Mouse (Mus musculus) heart, embryonic 16.5 days (tissue): ENCODE data around the gene Wwox. TPM values are rescaled to one million over a fixed set of nuclear protein-coding genes. Genes with fewer than 3 reads are reported as not detected.

Experiments
- ATAC-seq: fragments of 200-750 bp; cut with Nextera tagmentation; replicated peaks from 2 replicates; pipeline ENCODE4 v1.8.0; 2017; ENCODE audit warnings: moderate number of reproducible peaks; ENCODE audit not compliant: insufficient read depth, low FRiP score; ENCODE audit errors: extremely low read depth
- H3K27ac ChIP-seq: fragments of 300-500 bp; sonication (generic); 2 replicates; pipeline ENCODE4 v1.5.1; 2014; ENCODE audit warnings: mild to moderate bottlenecking, low read length, control low read depth, moderate library complexity
- H3K27me3 ChIP-seq: fragments of 300-500 bp; sonication (generic); 2 replicates; pipeline ENCODE4 v1.6.1; 2014; ENCODE audit warnings: low read length, mixed read lengths; ENCODE audit not compliant: control insufficient read depth, insufficient read depth
- H3K36me3 ChIP-seq: fragments of 300-500 bp; sonication (generic); 2 replicates; pipeline ENCODE4 v1.6.1; 2014; ENCODE audit not compliant: control insufficient read depth, insufficient read depth
- H3K4me1 ChIP-seq: fragments of 300-500 bp; sonication (generic); 2 replicates; pipeline ENCODE4 v1.6.1; 2014; ENCODE audit warnings: low read length, mixed read lengths; ENCODE audit not compliant: control insufficient read depth, insufficient read depth
- H3K4me2 ChIP-seq: fragments of 300-500 bp; sonication (generic); 2 replicates; pipeline ENCODE4 v1.6.1; 2014; ENCODE audit warnings: low read depth, mild to moderate bottlenecking, control low read depth, low read length
- H3K4me3 ChIP-seq: fragments of 300-500 bp; sonication (generic); 2 replicates; pipeline ENCODE4 v1.5.1; 2014; ENCODE audit warnings: mild to moderate bottlenecking, control low read depth, low read length
- H3K9ac ChIP-seq: fragments of 300-500 bp; sonication (generic); 2 replicates; pipeline ENCODE4 v1.6.1; 2014; ENCODE audit warnings: low read length, control low read depth
- H3K9me3 ChIP-seq: fragments of 300-500 bp; sonication (generic); replicated peaks from 2 replicates; pipeline ENCODE4 v1.6.1; 2016; ENCODE audit warnings: low read length; ENCODE audit not compliant: control insufficient read depth
- WGBS: fragments of 180-500 bp; shearing (Covaris S2); extraction: QIAGEN DNeasy Blood & Tissue Kit; methylation state at CpG from one replicate; pipeline ENCODE4 v1.1.7; 2014; 5-methylcytosine and 5-hydroxymethylcytosine counted together
- polyA plus RNA-seq: library from polyadenylated mRNA; unstranded; fragments of >200 nt; fragmentation: Nextera tagmentation; extraction: Ambion mirVana; gene quantifications from 2 replicates; pipeline ENCODE4 v1.2.1, GENCODE M21; 2015

Gene Wwox
- polyA plus RNA-seq, 1 experiment from 2014 or later, result 12.8 TPM

DNA sequence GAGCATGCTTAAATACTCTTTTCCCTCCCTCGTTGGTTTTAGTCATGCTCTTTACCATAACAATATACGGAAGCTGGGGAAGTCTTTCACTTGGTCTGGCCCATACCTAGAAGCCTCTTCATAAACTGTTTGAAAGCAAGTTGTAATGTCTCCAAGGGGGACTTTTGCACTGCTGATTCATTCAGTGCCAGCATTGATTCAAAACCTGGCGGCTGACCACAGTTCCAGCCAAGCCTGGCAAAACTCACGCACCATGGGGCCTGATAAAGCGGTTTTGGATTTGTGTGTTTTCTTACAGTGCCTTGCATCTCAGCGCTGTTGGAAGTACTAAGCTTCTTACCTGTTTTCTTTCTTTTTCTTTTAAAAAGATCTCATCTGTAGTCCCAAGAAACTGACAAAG, 834.5 kb downstream of the Wwox start:
- Histone ChIP-seq H3K27me3 (no peaks in the 10 kb centered on the region), H3K4me1 (no peaks in the 10 kb centered on the region), H3K9me3 (0 out of 2 replicates have a peak, but pooled peaks cover 3% of the 10 kb centered on the region), H3K4me3 (no peak overlapping the region), H3K27ac (no peak overlapping the region), H3K4me2 (no peak overlapping the region), H3K9ac (no peak overlapping the region), H3K36me3 (no peaks in the 10 kb centered on the region)
- no peak for ATAC-seq
- WGBS, result 75% methylated on average over 6 of the region's 6 CpGs

DNA sequence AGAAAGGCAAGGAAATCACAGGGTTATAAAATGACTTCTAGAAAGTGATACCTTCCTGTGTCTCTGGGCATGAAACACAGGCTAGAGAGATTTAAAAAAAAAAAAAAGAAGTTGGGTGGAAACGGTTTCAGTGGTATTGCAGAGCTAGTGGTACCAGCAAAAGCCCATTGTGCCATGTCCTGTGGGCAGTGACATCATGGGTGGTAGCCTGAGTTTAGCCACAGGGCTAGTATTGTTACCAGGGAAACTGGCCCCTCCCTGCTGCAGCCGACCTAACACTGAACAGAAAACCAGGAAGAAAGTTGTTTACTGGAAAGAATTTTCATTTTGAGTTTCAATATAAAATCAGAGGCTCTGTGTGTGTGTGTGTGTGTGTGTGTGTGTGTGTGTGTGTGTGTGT, 836.8 kb downstream of the Wwox start:
- no peak for ATAC-seq
- Histone ChIP-seq H3K27me3 (no peaks in the 10 kb centered on the region), H3K4me3 (no peak overlapping the region), H3K36me3 (no peaks in the 10 kb centered on the region), H3K4me1 (no peaks in the 10 kb centered on the region), H3K27ac (no peak overlapping the region), H3K4me2 (no peak overlapping the region), H3K9me3 (0 out of 2 replicates have a peak, but pooled peaks cover 3% of the 10 kb centered on the region), H3K9ac (no peak overlapping the region)
- WGBS, result 68% methylated on average over 2 of the region's 2 CpGs

DNA sequence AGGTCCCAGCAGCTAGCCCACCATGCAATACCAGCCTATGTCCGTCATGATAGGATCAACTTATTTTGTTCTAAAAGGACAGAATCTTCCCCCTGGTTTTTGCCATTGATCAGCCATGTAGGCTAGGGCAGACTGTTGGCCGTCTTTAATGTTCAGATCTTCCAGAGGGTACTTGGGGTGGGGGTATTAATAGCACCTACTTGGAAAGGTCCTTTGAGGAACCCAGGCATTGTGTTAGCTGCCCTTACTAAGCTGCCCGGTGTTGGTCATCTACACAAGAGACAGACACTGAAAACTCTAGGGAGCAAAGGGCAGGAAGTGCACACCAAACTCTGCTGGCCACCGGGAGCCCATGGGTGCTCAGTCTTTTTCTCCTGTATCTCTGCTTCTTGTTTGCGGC, 838.8 kb downstream of the Wwox start:
- Histone ChIP-seq H3K4me3 (no peak overlapping the region), H3K27ac (no peak overlapping the region), H3K4me1 (no peaks in the 10 kb centered on the region), H3K4me2 (no peak overlapping the region), H3K36me3 (no peaks in the 10 kb centered on the region), H3K9me3 (peaks cover 3% of the 10 kb centered on the region; the same call in 1 of the 2 replicates), H3K9ac (no peak overlapping the region), H3K27me3 (no peaks in the 10 kb centered on the region)
- 91% methylated on average over 5 of the region's 5 CpGs for WGBS
- no peak for ATAC-seq

DNA sequence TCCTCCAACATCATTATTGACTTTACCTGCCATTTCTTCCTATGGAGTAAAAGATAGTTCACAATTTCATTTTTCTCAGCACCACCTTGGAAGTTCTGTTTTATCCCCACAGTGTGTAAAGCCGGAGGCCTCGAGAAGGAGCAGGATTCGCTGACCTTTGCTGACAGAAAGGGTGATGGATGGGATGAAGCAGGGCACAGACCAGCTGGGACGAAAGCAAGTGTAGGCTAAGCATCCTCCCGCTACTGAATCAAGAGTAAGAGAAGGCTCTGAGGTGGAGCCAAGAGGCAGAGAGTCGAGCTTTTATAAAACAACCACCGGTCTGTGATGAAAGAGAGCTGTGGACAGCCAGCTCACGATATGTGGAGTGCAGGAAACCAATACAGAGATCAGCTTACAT, 850.8 kb downstream of the Wwox start:
- 57% methylated on average over 8 of the region's 8 CpGs for WGBS

DNA sequence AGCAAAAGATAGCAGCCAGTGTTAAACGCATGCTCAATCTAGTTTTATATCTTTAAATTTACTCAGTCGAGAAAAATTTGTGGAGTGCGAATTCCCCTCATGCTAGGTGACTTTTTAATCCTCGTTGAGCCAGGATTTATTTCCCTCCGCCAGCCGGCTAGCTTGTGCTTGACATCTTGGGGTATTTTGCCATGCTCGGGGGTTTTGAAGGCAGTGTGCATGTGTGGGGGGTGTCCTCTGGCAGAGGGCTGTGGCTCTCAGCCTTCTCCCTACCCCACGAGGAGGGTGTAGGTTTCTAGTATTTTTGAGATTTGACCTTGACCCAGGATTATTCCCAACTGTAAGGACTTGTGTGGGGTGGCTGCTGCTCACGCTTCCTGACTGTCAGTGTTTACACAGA, 857.3 kb downstream of the Wwox start:
- H3K4me2 ChIP-seq, result no peak overlapping the region
- H3K9ac ChIP-seq, result no peak overlapping the region
- no peak overlapping the region for H3K27ac ChIP-seq
- WGBS, result 66% methylated on average over 9 of the region's 9 CpGs
- H3K27me3 ChIP-seq, result no peaks in the 10 kb centered on the region
- H3K36me3 ChIP-seq, result no peaks in the 10 kb centered on the region
- ATAC-seq, result no peak
- no peaks in the 10 kb centered on the region for H3K4me1 ChIP-seq
- no peak overlapping the region for H3K4me3 ChIP-seq
- H3K9me3 ChIP-seq, result no peaks in the 10 kb centered on the region

More for the DNA sequence above, 850.8 kb downstream of the Wwox start:
- H3K4me3 ChIP-seq, result no peak overlapping the region
- H3K36me3 ChIP-seq, result no peaks in the 10 kb centered on the region
- H3K9ac ChIP-seq, result no peak overlapping the region
- H3K27me3 ChIP-seq, result no peaks in the 10 kb centered on the region
- ATAC-seq, result no peak
- H3K4me1 ChIP-seq, result no peaks in the 10 kb centered on the region
- H3K4me2 ChIP-seq, result no peak overlapping the region
- no peak overlapping the region for H3K27ac ChIP-seq
- H3K9me3 ChIP-seq, result peaks cover 2% of the 10 kb centered on the region; the same call in 1 of the 2 replicates

DNA sequence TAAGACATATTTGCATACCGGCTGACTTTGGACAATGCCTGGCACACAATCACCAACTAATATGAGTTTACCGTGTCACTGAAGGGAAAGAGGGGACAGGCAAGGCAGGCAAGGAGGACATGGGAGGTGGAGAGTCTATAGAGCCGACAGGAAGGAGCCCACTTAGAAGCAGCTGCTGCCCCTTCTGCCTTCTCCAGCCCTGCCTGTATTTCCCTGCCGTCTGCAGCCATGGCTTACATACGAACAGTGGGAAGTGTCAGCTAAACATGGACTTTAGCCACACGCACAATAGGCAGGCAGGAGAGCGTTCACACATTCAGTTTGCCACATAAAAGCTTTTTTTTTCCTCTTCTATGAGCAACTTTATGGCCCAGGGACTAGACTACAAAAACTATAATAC, 863.0 kb downstream of the Wwox start:
- whole genome bisulfite sequencing, result 70% methylated on average over 7 of the region's 7 CpGs
- Histone ChIP-seq H3K4me2 (no peak overlapping the region), H3K9ac (no peak overlapping the region), H3K36me3 (no peaks in the 10 kb centered on the region), H3K4me1 (peaks cover 4% of the 10 kb centered on the region), H3K27ac (no peak overlapping the region), H3K9me3 (no peaks in the 10 kb centered on the region), H3K27me3 (no peaks in the 10 kb centered on the region), H3K4me3 (no peak overlapping the region)
- no peak for ATAC-seq

DNA sequence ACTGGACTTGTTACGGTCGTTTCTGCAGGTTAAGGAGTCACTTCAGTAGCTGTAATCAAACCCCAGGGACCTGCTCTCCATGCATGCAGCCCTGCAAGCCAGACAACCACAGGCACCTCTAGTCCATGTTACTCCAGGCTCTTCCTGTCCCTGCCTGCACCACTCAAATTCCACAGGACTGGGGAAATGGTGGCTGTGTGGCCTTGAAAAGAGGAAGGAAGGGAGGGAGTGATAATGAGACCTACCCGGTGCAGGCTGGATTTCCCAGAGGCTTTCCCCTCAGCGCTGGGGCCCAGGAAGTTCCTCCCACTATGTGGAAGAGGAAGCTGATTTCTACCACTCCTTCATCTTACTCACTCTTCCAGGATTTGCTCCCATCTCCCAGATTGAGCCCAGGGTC, 868.0 kb downstream of the Wwox start:
- Histone ChIP-seq H3K4me3 (no peak overlapping the region), H3K9ac (no peak overlapping the region), H3K27ac (no peak overlapping the region), H3K4me2 (no peak overlapping the region), H3K27me3 (no peaks in the 10 kb centered on the region), H3K4me1 (peaks cover 5% of the 10 kb centered on the region), H3K36me3 (no peaks in the 10 kb centered on the region), H3K9me3 (no peaks in the 10 kb centered on the region)
- peak; percentile 28; the same call in 1 of the 2 replicates for ATAC-seq
- 24% methylated on average over 4 of the region's 4 CpGs for WGBS

DNA sequence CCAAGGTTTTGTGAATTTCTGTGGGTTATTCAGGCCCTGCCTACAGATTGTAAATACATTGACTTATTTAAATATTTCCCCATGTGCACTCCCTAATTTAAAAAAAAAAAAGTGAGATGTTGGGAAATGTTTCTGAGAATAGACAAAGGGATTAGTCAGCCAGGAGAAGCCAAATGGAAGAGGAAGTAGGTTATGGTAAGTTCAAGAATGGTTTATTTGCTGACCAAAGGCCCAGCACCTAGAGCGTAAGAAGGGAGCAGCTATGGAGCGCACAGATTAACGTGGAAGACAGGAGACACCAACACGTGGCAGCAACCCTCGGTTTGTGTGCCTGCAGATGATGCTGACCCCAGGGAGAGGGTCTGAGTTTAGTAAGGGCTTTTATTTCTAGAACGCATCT, 871.5 kb downstream of the Wwox start:
- Histone ChIP-seq H3K4me1 (peaks cover 5% of the 10 kb centered on the region), H3K27me3 (no peaks in the 10 kb centered on the region)
- WGBS, result 87% methylated on average over 6 of the region's 6 CpGs

DNA sequence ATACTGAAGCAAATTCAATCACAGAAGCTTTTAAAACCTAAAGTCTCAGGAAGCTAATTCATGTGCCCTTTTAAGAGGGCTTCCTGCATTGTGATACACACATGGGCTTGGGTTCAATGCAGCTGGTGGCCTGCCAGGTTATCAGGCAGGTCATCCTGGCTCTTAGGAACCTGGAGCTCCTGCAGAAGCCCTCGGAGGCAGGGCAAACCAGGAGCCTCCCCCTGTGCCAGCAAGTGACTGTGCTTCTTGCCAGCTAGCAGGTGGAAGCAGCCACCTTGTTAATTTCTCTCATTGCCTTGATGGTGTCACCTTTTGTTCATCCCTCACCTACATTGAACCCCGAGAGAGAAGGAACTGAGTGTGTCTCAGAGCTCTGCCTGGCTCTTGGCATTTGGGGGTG, 872.9 kb downstream of the Wwox start:
- H3K4me2 ChIP-seq, result no peak overlapping the region
- no peaks in the 10 kb centered on the region for H3K36me3 ChIP-seq
- no peak overlapping the region for H3K27ac ChIP-seq
- H3K9me3 ChIP-seq, result no peaks in the 10 kb centered on the region
- H3K4me3 ChIP-seq, result no peak overlapping the region
- no peak for ATAC-seq
- H3K4me1 ChIP-seq, result peaks cover 2% of the 10 kb centered on the region
- H3K9ac ChIP-seq, result no peak overlapping the region
- 57% methylated on average over 2 of the region's 2 CpGs for WGBS
- no peaks in the 10 kb centered on the region for H3K27me3 ChIP-seq

More for the DNA sequence above, 871.5 kb downstream of the Wwox start:
- no peak overlapping the region for H3K4me2 ChIP-seq
- H3K27ac ChIP-seq, result no peak overlapping the region
- H3K4me3 ChIP-seq, result no peak overlapping the region
- H3K9me3 ChIP-seq, result no peaks in the 10 kb centered on the region
- no peaks in the 10 kb centered on the region for H3K36me3 ChIP-seq
- no peak for ATAC-seq
- H3K9ac ChIP-seq, result no peak overlapping the region
